Mouse (Mus musculus) layer of hippocampus, adult 8-10 months (tissue): ENCODE measurements at regions not wholly inside any gene's neighbourhood (a gene's known extent, or its start where the extent isn't known, plus 50 kb on each side); places are given as distances from the start of the nearest gene placed in this dataset.
"Not testable (repeated sequence)": the region's sequence is repeated elsewhere in the genome, so short reads cannot be mapped to it uniquely, and the experiment has no call there.

ENCODE experiments used
- DNase-seq, 2 experiments: peaks; one replicate each; pipeline ENCODE4 v3.0.0; 2022; ENCODE audit warnings: low spot score in 2 of 2

GRCm38 (mm10) chr5:45382804-45383203, 67.2 kb downstream of the Qdpr start:
- no peak for DNase-seq

- no peak for DNase-seq
These were observed 71.5 kb downstream of the Qdpr start for GRCm38 (mm10) chr5:45378486-45378885.

- DNase-seq, result no peak
These were observed 77.0 kb downstream of the Qdpr start for GRCm38 (mm10) chr5:45373069-45373468.

GRCm38 (mm10) chr5:45368451-45368850, 81.6 kb downstream of the Qdpr start:
- DNase-seq, result no peak

GRCm38 (mm10) chr5:45360189-45360588, 89.8 kb downstream of the Qdpr start:
- no peak for DNase-seq

- DNase-seq, result no peak
These were observed 109.6 kb downstream of the Qdpr start for GRCm38 (mm10) chr5:45340411-45340810.

GRCm38 (mm10) chr5:45336801-45337200, 113.2 kb downstream of the Qdpr start:
- DNase-seq, result no peak

- not testable (repeated sequence) for DNase-seq
These were observed 125.6 kb downstream of the Qdpr start for GRCm38 (mm10) chr5:45324468-45324867.

GRCm38 (mm10) chr5:45323500-45323899, 126.5 kb downstream of the Qdpr start:
- DNase-seq, result no peak

GRCm38 (mm10) chr5:45318026-45318425, 132.0 kb downstream of the Qdpr start:
- DNase-seq, result no peak

GRCm38 (mm10) chr5:45301120-45301519, 148.9 kb downstream of the Qdpr start:
- peak; percentile 11 to 14 for DNase-seq

GRCm38 (mm10) chr5:45298872-45299271, 151.2 kb downstream of the Qdpr start:
- peak; percentile 54 to 71 for DNase-seq

- DNase-seq, result no peak
These were observed 154.9 kb downstream of the Qdpr start for GRCm38 (mm10) chr5:45295134-45295533.

- DNase-seq, result no peak
These were observed 157.0 kb downstream of the Qdpr start for GRCm38 (mm10) chr5:45292833-45293546.

- no peak for DNase-seq
These were observed 157.7 kb downstream of the Qdpr start for GRCm38 (mm10) chr5:45292383-45292782.

- no peak for DNase-seq
These were observed 158.3 kb downstream of the Qdpr start for GRCm38 (mm10) chr5:45291752-45292151.

GRCm38 (mm10) chr5:45291276-45291675, 158.8 kb downstream of the Qdpr start:
- DNase-seq, result no peak

GRCm38 (mm10) chr5:45286454-45286853, 163.6 kb downstream of the Qdpr start:
- no peak for DNase-seq

GRCm38 (mm10) chr5:45284680-45285079, 165.4 kb downstream of the Qdpr start:
- DNase-seq, result no peak

GRCm38 (mm10) chr5:45283908-45284415, 166.1 kb downstream of the Qdpr start:
- no peak for DNase-seq

- no peak for DNase-seq
These were observed 167.7 kb downstream of the Qdpr start for GRCm38 (mm10) chr5:45282207-45282930.

GRCm38 (mm10) chr5:45278571-45278970, 171.5 kb downstream of the Qdpr start:
- DNase-seq, result peak; percentile 78 to 87

GRCm38 (mm10) chr5:45278005-45278432, 172.0 kb downstream of the Qdpr start:
- DNase-seq, result peak in 1 of 2 experiments; percentile 9
